Mouse (Mus musculus): ENCODE measurements around the gene Rps16. TPM values are rescaled to one million over a fixed set of nuclear protein-coding genes. Genes with fewer than 3 reads are reported as not detected.
"Not testable (repeated sequence)": the region's sequence is repeated elsewhere in the genome, so short reads cannot be mapped to it uniquely, and the experiment has no call there.

Gene Rps16
- total RNA-seq, 1 experiment from 2014 or later, result 1,029 TPM

- DNase-seq, result no peak
Observed at GRCm38 (mm10) chr7:28373891-28374495, 23.5 kb downstream of the Rps16 start.

GRCm38 (mm10) chr7:28374647-28375046 lies 24.2 kb downstream of the Rps16 start:
- no peak for DNase-seq

- DNase-seq, result peak; percentile 90
Observed at GRCm38 (mm10) chr7:28375176-28375921, 24.9 kb downstream of the Rps16 start.

- peak; percentile 77 for DNase-seq
Observed at GRCm38 (mm10) chr7:28376011-28376771, 25.7 kb downstream of the Rps16 start.

- no peak for DNase-seq
Observed at GRCm38 (mm10) chr7:28377190-28378065, 27.0 kb downstream of the Rps16 start.

GRCm38 (mm10) chr7:28378066-28378690 lies 27.7 kb downstream of the Rps16 start:
- peak; percentile 44 for DNase-seq

GRCm38 (mm10) chr7:28378769-28379651 lies 28.6 kb downstream of the Rps16 start:
- peak; percentile 97 for DNase-seq

- no peak for DNase-seq
Observed at GRCm38 (mm10) chr7:28380237-28381016, 30.0 kb downstream of the Rps16 start, which contains the start of gene Zfp36. TSS of gene Zfp36 (minus strand) at chr7:28380253.

- DNase-seq, result peak; percentile 84
Observed at GRCm38 (mm10) chr7:28381017-28381790, 30.8 kb downstream of the Rps16 start.

GRCm38 (mm10) chr7:28381938-28382337 lies 31.5 kb downstream of the Rps16 start:
- DNase-seq, result peak; percentile 74

- DNase-seq, result no peak
Observed at GRCm38 (mm10) chr7:28382347-28382951, 32.0 kb downstream of the Rps16 start.

- peak; percentile 55 for DNase-seq
Observed at GRCm38 (mm10) chr7:28382981-28383396, 32.5 kb downstream of the Rps16 start.

GRCm38 (mm10) chr7:28383606-28384005 lies 33.2 kb downstream of the Rps16 start:
- DNase-seq, result no peak

- DNase-seq, result no peak
Observed at GRCm38 (mm10) chr7:28384162-28384561, 33.7 kb downstream of the Rps16 start.

GRCm38 (mm10) chr7:28385196-28385595 lies 34.7 kb downstream of the Rps16 start:
- DNase-seq, result no peak

GRCm38 (mm10) chr7:28386007-28386406 lies 35.6 kb downstream of the Rps16 start:
- no peak for DNase-seq

- DNase-seq, result peak; percentile 87
Observed at GRCm38 (mm10) chr7:28386462-28386861, 36.0 kb downstream of the Rps16 start.

GRCm38 (mm10) chr7:28386877-28387276 lies 36.4 kb downstream of the Rps16 start:
- DNase-seq, result not testable (repeated sequence)

Measured in adrenal gland, postnatal 25 days (tissue).